Mouse (Mus musculus): ENCODE results near the gene Cyp17a1. TPM values are rescaled to one million over a fixed set of nuclear protein-coding genes. Genes with fewer than 3 reads are reported as not detected.

Cyp17a1 gene
- polyA plus RNA-seq (2016; fragmentation: Nextera tagmentation; extraction: Ambion mirVana) = not detected in 2 replicates

- no peak within 1 kb of the TSS for H3K4me3 ChIP-seq
- 0 out of 2 replicates have a peak, but pooled peaks cover 6% of the 10 kb centered on the region for H3K4me1 ChIP-seq
- DNase-seq (ENCODE audit: low spot score) = no peak
- no peaks in the 10 kb centered on the region for H3K36me3 ChIP-seq (replicated peaks)
- WGBS = 69% methylated on average over 5 of the region's 5 CpGs
- no peak within 1 kb of the TSS for H3K27ac ChIP-seq (replicated peaks)
- no peaks in the 10 kb centered on the region; the same call in 1 of the 2 replicates for H3K27me3 ChIP-seq (replicated peaks; ENCODE audit: low read depth, poor library complexity, severe bottlenecking)
- H3K9me3 ChIP-seq = no peaks in the 10 kb centered on the region
Measured at GRCm38 (mm10) chr19:46672766-46673418, at the start of gene Cyp17a1. TSS of gene Cyp17a1 (minus strand) at chr19:46673172.

- Histone ChIP-seq H3K27ac (replicated peaks) (no peak overlapping the region), H3K9me3 (peaks cover 5% of the 10 kb centered on the region; the same call in 1 of the 2 replicates), H3K27me3 (replicated peaks; ENCODE audit: low read depth, poor library complexity, severe bottlenecking) (no peaks in the 10 kb centered on the region), H3K4me1 (no peaks in the 10 kb centered on the region), H3K4me3 (no peak overlapping the region), H3K36me3 (replicated peaks) (peaks cover 55% of the 10 kb centered on the region)
- no peak for DNase-seq (ENCODE audit: low spot score)
- WGBS = 88% methylated on average over 4 of the region's 4 CpGs
Measured at GRCm38 (mm10) chr19:46718150-46718549, 45.2 kb upstream of the Cyp17a1 start.

- no peak for DNase-seq (ENCODE audit: low spot score)
- no peaks in the 10 kb centered on the region for H3K4me1 ChIP-seq
- H3K9me3 ChIP-seq = peaks cover 5% of the 10 kb centered on the region; the same call in 1 of the 2 replicates
- H3K27me3 ChIP-seq (replicated peaks; ENCODE audit: low read depth, poor library complexity, severe bottlenecking) = no peaks in the 10 kb centered on the region
- H3K27ac ChIP-seq (replicated peaks) = no peak overlapping the region
- no peak overlapping the region for H3K4me3 ChIP-seq
- 90% methylated on average over 8 of the region's 8 CpGs for WGBS
- peaks cover 37% of the 10 kb centered on the region for H3K36me3 ChIP-seq (replicated peaks)
Measured at GRCm38 (mm10) chr19:46715016-46715415, 42.0 kb upstream of the Cyp17a1 start.

GRCm38 (mm10) chr19:46714234-46714633 is 41.3 kb upstream of the Cyp17a1 start:
- Histone ChIP-seq H3K27ac (replicated peaks) (no peak overlapping the region), H3K9me3 (peaks cover 5% of the 10 kb centered on the region; the same call in 1 of the 2 replicates), H3K36me3 (replicated peaks) (peaks cover 33% of the 10 kb centered on the region), H3K27me3 (replicated peaks; ENCODE audit: low read depth, poor library complexity, severe bottlenecking) (no peaks in the 10 kb centered on the region), H3K4me1 (no peaks in the 10 kb centered on the region), H3K4me3 (no peak overlapping the region)
- WGBS = 96% methylated on average over 8 of the region's 8 CpGs
- DNase-seq (ENCODE audit: low spot score) = no peak

- Histone ChIP-seq H3K4me3 (no peak overlapping the region), H3K9me3 (no peaks in the 10 kb centered on the region), H3K27ac (replicated peaks) (no peak overlapping the region), H3K36me3 (replicated peaks) (peaks cover 14% of the 10 kb centered on the region), H3K4me1 (peaks cover 23% of the 10 kb centered on the region), H3K27me3 (replicated peaks; ENCODE audit: low read depth, poor library complexity, severe bottlenecking) (no peaks in the 10 kb centered on the region)
- no peak for DNase-seq (ENCODE audit: low spot score)
- WGBS = 93% methylated on average over 4 of the region's 4 CpGs
Measured at GRCm38 (mm10) chr19:46710614-46711013, 37.6 kb upstream of the Cyp17a1 start.

- H3K4me3 ChIP-seq = peak within 1 kb of the TSS; percentile 71
- H3K27ac ChIP-seq (replicated peaks) = peak within 1 kb of the TSS; percentile 90
- H3K27me3 ChIP-seq (replicated peaks; ENCODE audit: low read depth, poor library complexity, severe bottlenecking) = peaks cover 13% of the 10 kb centered on the region
- H3K36me3 ChIP-seq (replicated peaks) = peaks cover 7% of the 10 kb centered on the region
- H3K9me3 ChIP-seq = no peaks in the 10 kb centered on the region
- peaks cover 23% of the 10 kb centered on the region for H3K4me1 ChIP-seq
- 10% methylated on average over 31 of the region's 31 CpGs for WGBS
- peak; percentile 81 for DNase-seq (ENCODE audit: low spot score)
Measured at GRCm38 (mm10) chr19:46707296-46708151, 34.6 kb upstream of the Cyp17a1 start, which contains the start of gene As3mt. TSS of gene As3mt (plus strand) at chr19:46707458.

GRCm38 (mm10) chr19:46706540-46707295 is 33.7 kb upstream of the Cyp17a1 start:
- Histone ChIP-seq H3K27me3 (replicated peaks; ENCODE audit: low read depth, poor library complexity, severe bottlenecking) (peaks cover 13% of the 10 kb centered on the region), H3K27ac (replicated peaks) (peak overlapping the region; percentile 90; the same call in 1 of the 2 replicates), H3K36me3 (replicated peaks) (peaks cover 13% of the 10 kb centered on the region), H3K4me3 (peak overlapping the region; percentile 71), H3K9me3 (no peaks in the 10 kb centered on the region), H3K4me1 (peaks cover 23% of the 10 kb centered on the region)
- no peak for DNase-seq (ENCODE audit: low spot score)
- 78% methylated on average over 9 of the region's 9 CpGs for WGBS

- H3K36me3 ChIP-seq (replicated peaks) = peaks cover 21% of the 10 kb centered on the region
- DNase-seq (ENCODE audit: low spot score) = no peak
- WGBS = 53% methylated on average over 7 of the region's 7 CpGs
Measured at GRCm38 (mm10) chr19:46705779-46706495, 33.0 kb upstream of the Cyp17a1 start.

GRCm38 (mm10) chr19:46701156-46701555 is 28.2 kb upstream of the Cyp17a1 start:
- no peak for DNase-seq (ENCODE audit: low spot score)
- H3K9me3 ChIP-seq = no peaks in the 10 kb centered on the region
- H3K27me3 ChIP-seq (replicated peaks; ENCODE audit: low read depth, poor library complexity, severe bottlenecking) = peaks cover 13% of the 10 kb centered on the region
- H3K27ac ChIP-seq (replicated peaks) = no peak overlapping the region
- H3K4me1 ChIP-seq = peaks cover 10% of the 10 kb centered on the region
- WGBS = 87% methylated on average over 9 of the region's 9 CpGs
- peaks cover 20% of the 10 kb centered on the region for H3K36me3 ChIP-seq (replicated peaks)
- H3K4me3 ChIP-seq = no peak overlapping the region

More at GRCm38 (mm10) chr19:46705779-46706495, 33.0 kb upstream of the Cyp17a1 start:
- Histone ChIP-seq H3K9me3 (no peaks in the 10 kb centered on the region), H3K4me3 (no peak overlapping the region), H3K4me1 (peaks cover 23% of the 10 kb centered on the region), H3K27ac (replicated peaks) (no peak overlapping the region), H3K27me3 (replicated peaks; ENCODE audit: low read depth, poor library complexity, severe bottlenecking) (peaks cover 13% of the 10 kb centered on the region)

- Histone ChIP-seq H3K27ac (replicated peaks) (no peak overlapping the region), H3K36me3 (replicated peaks) (peaks cover 37% of the 10 kb centered on the region), H3K27me3 (replicated peaks; ENCODE audit: low read depth, poor library complexity, severe bottlenecking) (no peaks in the 10 kb centered on the region), H3K4me3 (no peak overlapping the region), H3K9me3 (no peaks in the 10 kb centered on the region), H3K4me1 (peaks cover 10% of the 10 kb centered on the region)
- no peak for DNase-seq (ENCODE audit: low spot score)
- WGBS = 79% methylated on average over 10 of the region's 10 CpGs
Measured at GRCm38 (mm10) chr19:46699011-46699481, 26.1 kb upstream of the Cyp17a1 start.

GRCm38 (mm10) chr19:46697840-46698517 is 25.0 kb upstream of the Cyp17a1 start:
- Histone ChIP-seq H3K27me3 (replicated peaks; ENCODE audit: low read depth, poor library complexity, severe bottlenecking) (no peaks in the 10 kb centered on the region), H3K4me3 (no peak overlapping the region), H3K9me3 (no peaks in the 10 kb centered on the region), H3K4me1 (peaks cover 10% of the 10 kb centered on the region), H3K27ac (replicated peaks) (no peak overlapping the region; the same call in 1 of the 2 replicates), H3K36me3 (replicated peaks) (peaks cover 37% of the 10 kb centered on the region)
- no peak for DNase-seq (ENCODE audit: low spot score)
- 49% methylated on average over 19 of the region's 19 CpGs for WGBS
